Mouse (Mus musculus) NIH3T3 (cell line): ENCODE measurements around the gene Olfr137.

Experiments used
- DNase-seq: peaks from one replicate; pipeline ENCODE4 v3.0.0-alpha.2; 2012; ENCODE audit warnings: low read depth

Olfr137 gene

GRCm38 (mm10) chr17:38307470-38307869 is at the start of gene Olfr137:
Gene Olfr137, minus strand, starts transcription at chr17:38307570.
- no peak for DNase-seq

- DNase-seq = no peak
Observed at GRCm38 (mm10) chr17:38329531-38329930, 22.2 kb upstream of the Olfr137 start, which contains the start of gene Olfr136. Gene Olfr136, plus strand, starts transcription at chr17:38329831.

- DNase-seq = no peak
Observed at GRCm38 (mm10) chr17:38260735-38261134, 46.6 kb downstream of the Olfr137 start, which contains the start of gene Olfr138. Gene Olfr138, plus strand, starts transcription at chr17:38261035.
